Comparison of ENCODE assay signal across 9 mouse cellular contexts in the genomic region with DNA sequence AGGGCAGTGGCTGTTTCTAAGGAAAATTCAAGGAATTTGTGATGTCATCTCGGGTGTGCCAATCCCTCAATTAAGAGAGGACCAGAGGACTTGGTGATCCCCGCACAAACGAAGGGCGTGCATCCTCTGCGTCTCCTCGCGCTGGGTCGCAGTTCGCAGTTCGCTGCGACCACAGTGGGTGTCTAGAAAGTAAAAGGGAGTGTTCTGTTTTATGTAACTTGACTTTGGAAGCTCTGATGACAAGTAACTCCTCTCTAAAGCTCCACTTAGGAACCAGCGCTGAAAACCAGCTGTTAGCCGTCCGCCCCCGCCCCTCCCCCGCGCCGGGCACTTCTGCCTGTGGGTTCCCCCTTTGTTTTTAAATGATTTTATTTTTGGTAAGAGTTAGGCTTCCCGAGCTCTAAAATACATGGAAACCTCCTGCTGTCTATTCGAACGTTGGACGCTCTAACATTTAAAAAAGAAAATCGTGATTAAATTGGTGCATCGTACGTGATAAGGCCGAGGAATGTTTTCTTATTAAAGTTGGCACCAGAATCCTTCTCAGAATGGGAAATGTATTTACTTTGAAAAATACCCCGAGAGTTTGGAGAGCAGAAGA. TPM values are rescaled to one million over a fixed set of nuclear protein-coding genes. Genes with fewer than 3 reads are reported as not detected.
DNase-seq lines count a peak whose midpoint lies in the region; ATAC-seq and TF ChIP-seq lines count a peak whose summit lies in the region.
"Had no signal": no experiment of that assay in that cellular context is flagged by ENCODE, and none has a peak within 500 bp of the region (broad histone marks: within the 10 kb centered on the region; RNA-seq: fewer than 3 reads in every experiment).

No protein-coding gene starts in this region.

- peak overlapping the region; percentile 77 for H3K4me2 ChIP-seq in hindbrain, embryonic 15.5 days

- H3K9ac ChIP-seq in hindbrain, embryonic 15.5 days = peak overlapping the region; percentile 49

- intact Hi-C loops in left cerebral cortex, postnatal 4 days (cut with DNase I) = no loop called here

- TF ChIP-seq CTCF in bone marrow macrophage, adult 2 months (IDR thresholded peaks at IDR 0.05; ENCODE audit: low read depth, low read length) = no peak

- peak overlapping the region; percentile 19; the same call in 1 of the 2 replicates for H3K27ac ChIP-seq in bone marrow macrophage, adult 2 months (ENCODE audit: insufficient read depth, low read depth, low read length)
- peak overlapping the region; percentile 53 for H3K27ac ChIP-seq in hindbrain, embryonic 15.5 days (replicated peaks)

- H3K27me3 ChIP-seq in hindbrain, embryonic 15.5 days = no peaks in the 10 kb centered on the region
- no peaks in the 10 kb centered on the region for H3K27me3 ChIP-seq in megakaryocyte, embryonic 14.5 days (replicated peaks)

- peaks cover 32% of the 10 kb centered on the region for H3K4me1 ChIP-seq in bone marrow macrophage, adult 2 months (ENCODE audit: control insufficient read depth, insufficient read depth, low read length)
- peaks cover 13% of the 10 kb centered on the region for H3K4me1 ChIP-seq in hindbrain, embryonic 15.5 days (replicated peaks)
- H3K4me1 ChIP-seq in megakaryocyte, embryonic 14.5 days = peaks cover 76% of the 10 kb centered on the region

- H3K4me3 ChIP-seq in bone marrow macrophage, adult 2 months (ENCODE audit: insufficient read depth, low read length) = no peak overlapping the region
- peak overlapping the region; percentile 41 for H3K4me3 ChIP-seq in hindbrain, embryonic 15.5 days
- H3K4me3 ChIP-seq in megakaryocyte, embryonic 14.5 days (replicated peaks) = peak overlapping the region; percentile 78
- H3K4me3 ChIP-seq: erythroblast, embryonic 14.5 days had no signal

- peak; percentile 80 for DNase-seq in MN1 (ENCODE audit: low spot score)
- DNase-seq in gastrocnemius, postnatal 10 days = peak; percentile 54
- DNase-seq in left cerebral cortex, postnatal 4 days = peak; percentile 26
- peak; percentile 56 for DNase-seq in right cerebral cortex, postnatal 14 days
- no peak for DNase-seq in cerebellum, adult 9-10 months

- H3K9me3 ChIP-seq in hindbrain, embryonic 15.5 days = no peaks in the 10 kb centered on the region
- no peaks in the 10 kb centered on the region for H3K9me3 ChIP-seq in megakaryocyte, embryonic 14.5 days

- WGBS in hindbrain, embryonic 15.5 days = 14% methylated on average over 27 of the region's 27 CpGs

- ATAC-seq in hindbrain, embryonic 15.5 days (ENCODE audit: low FRiP score, low read depth) = no peak

- no peak for TF ChIP-seq POLR2A in bone marrow macrophage, adult 2 months (IDR thresholded peaks at IDR 0.05; ENCODE audit: borderline replicate concordance, low read depth, low read length)

- no peaks in the 10 kb centered on the region for H3K36me3 ChIP-seq in hindbrain, embryonic 15.5 days
- no peaks in the 10 kb centered on the region for H3K36me3 ChIP-seq in megakaryocyte, embryonic 14.5 days (replicated peaks; ENCODE audit: low read length)

RNA-seq across cellular contexts. Expression of gene Rap1b, which starts 59.9 kb away (rescaled TPM):
- polyA plus RNA-seq in bone marrow macrophage, adult 2 months (2012; ENCODE audit: insufficient read depth, insufficient read length, missing spikeins) = 454 and 458 TPM in 2 replicates
- total RNA-seq in gastrocnemius, postnatal 10 days (2021) = 10 to 100 TPM; 42.3 to 50.4 TPM
- 158 TPM in 2 replicates for polyA plus RNA-seq in hindbrain, embryonic 15.5 days (2015; fragmentation: Nextera tagmentation; extraction: Ambion mirVana)
- total RNA-seq in left cerebral cortex, postnatal 4 days (2021) = 100 to 1,000 TPM in 1 of 2 experiments, 10 to 100 TPM in 1; 98.6 to 110 TPM
- polyA plus RNA-seq in megakaryocyte, embryonic 14.5 days (2012; ENCODE audit: insufficient read depth, low replicate concordance) = 87.7 and 210 TPM in 2 replicates
